Mouse (Mus musculus) CH12.LX (cell line): ENCODE measurements around the gene Irf6. TPM values are rescaled to one million over a fixed set of nuclear protein-coding genes. Genes with fewer than 3 reads are reported as not detected.

Experiments
- DNase-seq: peaks from one replicate; pipeline ENCODE4 v3.0.0-alpha.2; 2013; ENCODE audit errors: extremely low read depth
- H3K27ac ChIP-seq: 2 replicates; pipeline ENCODE4 v1.5.1; 2012; ENCODE audit warnings: low read depth, mild to moderate bottlenecking, control low read depth, moderate library complexity; ENCODE audit not compliant: insufficient read depth
- H3K27me3 ChIP-seq: replicated peaks from 2 replicates; pipeline ENCODE3; 2012; ENCODE audit warnings: inconsistent platforms
- H3K36me3 ChIP-seq, 2 experiments: replicated peaks in 1 of 2; 2 replicates each; pipeline versions ENCODE3 to v1.6.1; 2012; ENCODE audit warnings: inconsistent platforms in 1 of 2, low read length in 1 of 2, mild to moderate bottlenecking in 1 of 2, mixed read lengths in 1 of 2, moderate library complexity in 1 of 2; ENCODE audit not compliant: control insufficient read depth in 1 of 2, insufficient read depth in 1 of 2
- H3K4me1 ChIP-seq, 2 experiments: 2 replicates each; pipeline ENCODE4 v1.6.1; 2012; ENCODE audit warnings: inconsistent platforms in 1 of 2, moderate library complexity in 1 of 2; ENCODE audit not compliant: insufficient read depth in 2 of 2, control insufficient read depth in 1 of 2
- H3K4me2 ChIP-seq: 2 replicates; pipeline ENCODE4 v1.6.1; 2012; ENCODE audit warnings: low read depth, mild to moderate bottlenecking, control low read depth; ENCODE audit not compliant: poor library complexity, insufficient read depth, severe bottlenecking
- H3K4me3 ChIP-seq, 3 experiments: fragments of 150-350 bp in 1 of 3; sonication (generic) in 1 of 3; replicated peaks in 1 of 3; 2 replicates each; pipeline versions ENCODE3 to v1.5.1; 2011 to 2012; ENCODE audit warnings: low read depth in 2 of 3, low read length in 2 of 3, mild to moderate bottlenecking in 2 of 3, moderate library complexity in 2 of 3, control low read depth in 1 of 3, improper control_type of control experiment in 1 of 3, inconsistent platforms in 1 of 3, mixed read lengths in 1 of 3; ENCODE audit not compliant: poor library complexity in 1 of 3
- H3K79me2 ChIP-seq: replicated peaks from 2 replicates; pipeline ENCODE4 v1.6.1; 2012; ENCODE audit warnings: mild to moderate bottlenecking, moderate library complexity; ENCODE audit not compliant: control insufficient read depth, poor library complexity, insufficient read depth, severe bottlenecking; ENCODE audit errors: extremely low read depth
- H3K9ac ChIP-seq: 2 replicates; pipeline ENCODE4 v1.6.1; 2012; ENCODE audit warnings: low read depth, mild to moderate bottlenecking, control low read depth, moderate library complexity; ENCODE audit not compliant: insufficient read depth
- H3K9me3 ChIP-seq: replicated peaks from 2 replicates; pipeline ENCODE3; 2012; ENCODE audit warnings: low read length, inconsistent platforms, mixed read lengths
- ELF1 ChIP-seq: IDR thresholded peaks from 2 replicates; pipeline ENCODE4 v1.6.1; 2014; ENCODE audit warnings: low read depth, mild to moderate bottlenecking, inconsistent platforms, low read length, improper control_type of control experiment
- ETS1 ChIP-seq: conservative IDR thresholded peaks from 2 replicates; pipeline ENCODE4 v1.6.1; 2012; ENCODE audit warnings: low read depth, mild to moderate bottlenecking, inconsistent platforms, low read length, improper control_type of control experiment, moderate library complexity
- JUND ChIP-seq: conservative IDR thresholded peaks from 2 replicates; pipeline ENCODE4 v1.6.1; 2011; ENCODE audit warnings: low read depth, low read length, improper control_type of control experiment
- KAT2A ChIP-seq: IDR thresholded peaks from 2 replicates; pipeline ENCODE4 v1.6.1; 2012; ENCODE audit warnings: low read length, improper control_type of control experiment, inconsistent platforms; ENCODE audit not compliant: insufficient replicate concordance
- MEF2A ChIP-seq: IDR thresholded peaks from 2 replicates; pipeline ENCODE4 v1.6.1; 2014; ENCODE audit warnings: low read depth, mild to moderate bottlenecking, inconsistent platforms, low read length, improper control_type of control experiment, borderline replicate concordance
- MXI1 ChIP-seq: IDR thresholded peaks from 2 replicates; pipeline ENCODE4 v1.6.1; 2011; ENCODE audit warnings: mild to moderate bottlenecking, low read depth, low read length, improper control_type of control experiment
- NELFE ChIP-seq: IDR thresholded peaks from 2 replicates; pipeline ENCODE4 v1.6.1; 2011; ENCODE audit warnings: low read depth, low read length, improper control_type of control experiment
- NRF1 ChIP-seq: IDR thresholded peaks from 2 replicates; pipeline ENCODE4 v1.6.1; 2014; ENCODE audit warnings: low read depth, mild to moderate bottlenecking, inconsistent platforms, low read length, improper control_type of control experiment, moderate library complexity
- PAX5 ChIP-seq: IDR thresholded peaks from 2 replicates; pipeline ENCODE4 v1.6.1; 2012; ENCODE audit warnings: low read length, inconsistent platforms, mixed read lengths
- POLR2AphosphoS2 ChIP-seq: IDR thresholded peaks from 2 replicates; pipeline ENCODE4 v1.6.1; 2011; ENCODE audit warnings: low read depth, low read length, improper control_type of control experiment
- TBP ChIP-seq: conservative IDR thresholded peaks from 2 replicates; pipeline ENCODE4 v1.6.1; 2011; ENCODE audit warnings: low read depth, low read length, improper control_type of control experiment
- UBTF ChIP-seq: IDR thresholded peaks from 2 replicates; pipeline ENCODE4 v1.6.1; 2012; ENCODE audit warnings: low read depth, mild to moderate bottlenecking, inconsistent platforms, low read length, improper control_type of control experiment, moderate library complexity
- USF2 ChIP-seq: conservative IDR thresholded peaks from 2 replicates; pipeline ENCODE4 v1.6.1; 2011; ENCODE audit warnings: low read depth, low read length, improper control_type of control experiment
- ZKSCAN1 ChIP-seq: IDR thresholded peaks from 2 replicates; pipeline ENCODE4 v1.6.1; 2012; ENCODE audit warnings: low read depth, inconsistent platforms, low read length, improper control_type of control experiment, borderline replicate concordance
- ZNF384 ChIP-seq: IDR thresholded peaks from 2 replicates; pipeline ENCODE4 v1.6.1; 2012; ENCODE audit warnings: low read depth, low read length, improper control_type of control experiment, inconsistent platforms
- dilution Hi-C: fragments of 300-500 bp; cut with MboI; formaldehyde crosslinking; loops from 2 replicates; pipeline ENCODE4 v1.14.3; 2020; ENCODE audit warnings: low sequenced_read_pairs; ENCODE audit not compliant: extremely low pct_unique_long_range_greater_than_20kb, extremely low pct_ligation_motif_present
- in situ Hi-C: fragments of 300-500 bp; cut with MboI; formaldehyde crosslinking; loops from 3 replicates; pipeline ENCODE4 v1.14.3; 2019; ENCODE audit warnings: low sequenced_read_pairs, low pct_ligation_motif_present, low pct_unique_long_range_greater_than_20kb, mixed read lengths
- polyA plus RNA-seq: library from polyadenylated mRNA; unstranded; fragments of >175 nt; gene quantifications from 2 replicates; pipeline ENCODE4 v1.2.1, GENCODE M21; 2012; ENCODE audit warnings: low read depth; ENCODE audit not compliant: insufficient read length
- total RNA-seq, 2 experiments: library from RNA; depleted of rRNA; stranded (reverse); fragments of 300-350 nt in 1 of 2; fragments of >200 nt in 1 of 2; gene quantifications; 2 replicates each; pipeline ENCODE4 v1.2.3; 2012 to 2014

Gene Irf6
- total and polyA plus RNA-seq, 3 experiments, result 0.31 to 13.0 (median 0.43) TPM

DNA sequence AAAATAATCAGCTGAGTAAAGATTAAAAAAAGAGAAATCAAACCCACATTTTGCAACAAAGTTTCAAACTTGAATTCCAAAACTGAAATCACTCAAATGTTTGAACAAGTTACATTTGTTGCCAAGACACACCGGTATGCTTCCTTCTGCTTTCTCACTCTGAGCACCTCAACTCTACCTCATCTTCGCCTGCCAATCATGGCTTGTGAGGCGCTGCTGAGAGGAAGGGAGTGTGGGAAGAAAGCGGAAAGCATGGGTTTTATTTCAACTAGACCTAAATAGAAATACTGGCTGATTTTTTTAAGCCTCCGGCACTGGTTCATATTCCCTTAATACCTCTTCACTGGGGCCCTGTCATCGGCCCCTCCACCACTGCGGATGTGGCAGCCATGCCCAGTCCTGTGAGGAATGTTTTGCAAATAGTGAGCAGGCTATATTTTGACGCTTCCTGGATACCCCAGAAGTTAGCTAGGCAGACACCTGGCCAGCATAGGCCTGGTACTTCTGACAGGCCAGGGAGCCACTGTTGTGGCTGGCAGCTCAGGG is 10.3 kb upstream of the Irf6 start:
- no peaks in the 10 kb centered on the region for H3K36me3 ChIP-seq
- H3K9ac ChIP-seq, result no peak overlapping the region
- no peak overlapping the region for H3K27ac ChIP-seq
- H3K4me1 ChIP-seq, result peaks cover 30 to 38% of the 10 kb centered on the region in 2 experiments
- no peaks in the 10 kb centered on the region for H3K9me3 ChIP-seq
- no peak overlapping the region for H3K4me3 ChIP-seq
- no peak overlapping the region for H3K4me2 ChIP-seq
- H3K79me2 ChIP-seq, result no peaks in the 10 kb centered on the region
- no peaks in the 10 kb centered on the region for H3K27me3 ChIP-seq
- DNase-seq, result no peak
- dilution Hi-C loops (no loop called here), in situ Hi-C loops (no loop called here)
- TF ChIP-seq ZNF384 (no peak), NELFE (no peak)

DNA sequence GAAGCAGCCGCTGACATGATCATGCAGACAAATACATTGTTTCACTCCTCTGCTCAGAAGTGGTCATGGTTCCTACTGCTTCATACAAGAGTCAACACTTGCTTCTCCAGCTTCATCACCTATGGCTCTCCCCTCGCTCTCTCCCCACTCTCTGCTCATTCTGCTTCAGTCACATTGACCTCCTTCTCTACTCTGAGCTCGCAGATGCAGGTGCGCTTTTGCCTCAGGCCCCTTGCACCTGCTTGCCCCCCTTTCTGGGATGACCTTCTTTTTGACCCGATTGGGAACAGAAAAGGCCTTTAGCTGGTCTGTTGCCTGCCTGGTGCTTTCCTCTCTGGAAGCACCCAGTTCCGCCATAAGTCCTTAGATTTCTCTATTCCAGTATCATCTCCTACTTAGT is 8.4 kb upstream of the Irf6 start:
- no peak overlapping the region for H3K4me2 ChIP-seq
- no peak for DNase-seq
- no peaks in the 10 kb centered on the region for H3K27me3 ChIP-seq
- dilution Hi-C loops, result no loop called here
- no peaks in the 10 kb centered on the region for H3K9me3 ChIP-seq
- H3K79me2 ChIP-seq, result no peaks in the 10 kb centered on the region
- no peak overlapping the region for H3K27ac ChIP-seq
- peaks cover 17 to 33% of the 10 kb centered on the region in 2 experiments for H3K4me1 ChIP-seq
- TF ChIP-seq MEF2A, result no peak
- TF ChIP-seq ETS1, result no peak
- TF ChIP-seq NRF1, result no peak
- TF ChIP-seq KAT2A, result no peak
- TF ChIP-seq USF2, result no peak
- TF ChIP-seq POLR2AphosphoS2, result no peak
- TF ChIP-seq ZKSCAN1, result no peak
- H3K4me3 ChIP-seq, result no peak overlapping the region
- H3K36me3 ChIP-seq, result no peaks in the 10 kb centered on the region
- no peak overlapping the region for H3K9ac ChIP-seq
- in situ Hi-C loops, result no loop called here

DNA sequence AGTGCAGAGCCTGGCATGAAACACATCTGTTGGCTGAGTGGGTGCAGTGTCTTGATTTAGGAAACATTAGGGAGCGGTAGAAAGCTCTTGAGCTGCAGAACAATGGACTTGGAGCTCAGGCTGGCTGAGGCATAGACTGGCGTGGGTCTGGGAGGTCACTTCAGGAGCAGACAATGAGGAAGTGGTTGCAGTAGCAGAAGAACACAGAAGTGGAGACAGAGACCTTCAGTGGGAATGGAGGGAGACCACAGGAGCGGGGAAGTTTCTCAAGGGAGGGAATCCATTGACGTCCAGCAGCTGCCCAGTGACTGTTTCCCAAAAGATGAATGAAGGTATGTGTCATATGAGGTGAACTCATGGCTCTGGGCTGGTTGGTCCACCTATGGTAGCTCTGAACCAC is 7.8 kb upstream of the Irf6 start:
- Histone ChIP-seq H3K4me3 (no peak overlapping the region), H3K27me3 (no peaks in the 10 kb centered on the region), H3K9me3 (no peaks in the 10 kb centered on the region), H3K36me3 (no peaks in the 10 kb centered on the region), H3K9ac (no peak overlapping the region), H3K4me2 (no peak overlapping the region), H3K27ac (no peak overlapping the region), H3K79me2 (no peaks in the 10 kb centered on the region), H3K4me1 (peaks cover 11 to 28% of the 10 kb centered on the region in 2 experiments)
- in situ Hi-C loops (no loop called here), dilution Hi-C loops (no loop called here)
- DNase-seq, result no peak
- TF ChIP-seq NRF1 (no peak), ELF1 (no peak), ZKSCAN1 (no peak), UBTF (no peak), PAX5 (no peak), JUND (no peak), MEF2A (no peak), TBP (no peak), ZNF384 (no peak), MXI1 (no peak)
